Mouse (Mus musculus): ENCODE measurements at regions not wholly inside any gene's neighbourhood (a gene's known extent, or its start where the extent isn't known, plus 50 kb on each side); places are given as distances from the start of the nearest gene placed in this dataset.

DNA sequence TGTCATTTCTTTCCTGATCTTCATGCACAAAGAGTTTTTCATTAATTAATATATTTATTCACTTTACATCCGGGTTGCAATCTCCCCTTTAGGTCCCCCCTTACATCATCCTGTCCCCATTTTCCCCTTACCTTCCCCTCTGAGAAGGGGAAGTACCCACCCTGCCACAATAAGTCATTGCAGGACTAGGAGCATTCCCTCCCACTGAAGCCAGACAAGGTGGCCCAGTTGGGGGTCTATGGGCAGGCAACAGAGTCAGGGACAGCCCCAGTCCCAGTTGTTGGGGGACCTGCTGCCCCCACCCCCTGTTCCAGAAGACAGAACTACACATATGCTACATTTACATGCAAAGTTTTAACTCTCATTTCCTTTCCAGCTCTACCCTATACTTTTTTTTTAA is 267.9 kb upstream of the Prdm1 start:
- peak; percentile 55; the same call in 1 of the 2 replicates for TF ChIP-seq EP300 (IDR thresholded peaks at IDR 0.05; ENCODE audit: low read length)
- no peak for TF ChIP-seq UBTF (IDR thresholded peaks at IDR 0.05; ENCODE audit: low read depth, low read length)
- no peak for TF ChIP-seq POLR2A (IDR thresholded peaks at IDR 0.05; ENCODE audit: low read depth, low read length)
- TF ChIP-seq ZC3H11A (IDR thresholded peaks at IDR 0.05; ENCODE audit: low read depth, low read length): no peak
- no peak for TF ChIP-seq CTCF (conservative IDR thresholded peaks at IDR 0.05 in 1 of 2, IDR thresholded peaks at IDR 0.05 in 1 of 2; ENCODE audit: low read depth in 2 of 2, low read length in 2 of 2)
- no peak for TF ChIP-seq USF2 (conservative IDR thresholded peaks at IDR 0.05; ENCODE audit: low read depth, low read length)
- no peak for TF ChIP-seq TCF12 (IDR thresholded peaks at IDR 0.05; ENCODE audit: low read depth, low read length)

All from CH12.LX (cell line).